Mouse (Mus musculus) stomach, embryonic 14.5 days (tissue): ENCODE measurements at regions not wholly inside any gene's neighbourhood (a gene's known extent, or its start where the extent isn't known, plus 50 kb on each side); places are given as distances from the start of the nearest gene placed in this dataset.
"Not testable (repeated sequence)": the region's sequence is repeated elsewhere in the genome, so short reads cannot be mapped to it uniquely, and the experiment has no call there.

Experiments
- ATAC-seq: fragments of 200-750 bp; cut with Nextera tagmentation; 2 replicates; pipeline ENCODE4 v1.8.0; 2017; ENCODE audit warnings: low read depth, moderate TSS enrichment; ENCODE audit not compliant: insufficient number of reproducible peaks, insufficient read depth, low FRiP score
- H3K27ac ChIP-seq: fragments of 300-500 bp; sonication (generic); 2 replicates; pipeline ENCODE4 v1.5.1; 2014; ENCODE audit warnings: mild to moderate bottlenecking, low read length, moderate library complexity, mixed read lengths
- H3K27me3 ChIP-seq: fragments of 300-500 bp; sonication (generic); 2 replicates; pipeline ENCODE4 v1.6.1; 2014; ENCODE audit warnings: low read length, control low read depth, mixed read lengths; ENCODE audit not compliant: control insufficient read depth, insufficient read depth
- H3K36me3 ChIP-seq: fragments of 300-500 bp; sonication (generic); 2 replicates; pipeline ENCODE4 v1.6.1; 2014; ENCODE audit warnings: mild to moderate bottlenecking, control low read depth, low read length, moderate library complexity, mixed read lengths; ENCODE audit not compliant: control insufficient read depth, insufficient read depth
- H3K4me1 ChIP-seq: fragments of 300-500 bp; sonication (generic); 2 replicates; pipeline ENCODE4 v1.6.1; 2014; ENCODE audit warnings: low read length, control low read depth, mixed read lengths; ENCODE audit not compliant: control insufficient read depth, insufficient read depth
- H3K4me2 ChIP-seq: fragments of 300-500 bp; sonication (generic); replicated peaks from 2 replicates; pipeline ENCODE4 v1.6.1; 2014; ENCODE audit warnings: low read depth, low read length, control low read depth
- H3K4me3 ChIP-seq: fragments of 300-500 bp; sonication (generic); 2 replicates; pipeline ENCODE4 v1.5.1; 2014; ENCODE audit warnings: low read depth, low read length, control low read depth
- H3K9ac ChIP-seq: fragments of 300-500 bp; sonication (generic); replicated peaks from 2 replicates; pipeline ENCODE4 v1.6.1; 2014; ENCODE audit warnings: low read depth, mild to moderate bottlenecking, control low read depth, low read length, moderate library complexity, mixed read lengths
- H3K9me3 ChIP-seq: fragments of 300-500 bp; sonication (generic); 2 replicates; pipeline ENCODE4 v1.6.1; 2016; ENCODE audit warnings: low read depth, low read length, control low read depth; ENCODE audit not compliant: control insufficient read depth
- WGBS: fragments of 180-500 bp; shearing (Covaris S2); extraction: QIAGEN DNeasy Blood & Tissue Kit; methylation state at CpG from one replicate; pipeline ENCODE4 v1.1.7; 2014; 5-methylcytosine and 5-hydroxymethylcytosine counted together

GRCm38 (mm10) chr4:55243091-55244058 lies 106.5 kb upstream of the Rad23b start:
- no peak for ATAC-seq
- Histone ChIP-seq H3K9me3 (no peaks in the 10 kb centered on the region), H3K4me2 (no peak overlapping the region), H3K4me1 (no peaks in the 10 kb centered on the region), H3K27me3 (no peaks in the 10 kb centered on the region), H3K27ac (no peak overlapping the region), H3K36me3 (no peaks in the 10 kb centered on the region), H3K9ac (no peak overlapping the region), H3K4me3 (no peak overlapping the region)
- 64% methylated on average over 14 of the region's 14 CpGs for WGBS

GRCm38 (mm10) chr4:55245789-55246188 lies 104.1 kb upstream of the Rad23b start:
- H3K27me3 ChIP-seq = no peaks in the 10 kb centered on the region
- H3K4me3 ChIP-seq = no peak overlapping the region
- no peaks in the 10 kb centered on the region for H3K9me3 ChIP-seq
- no peak overlapping the region for H3K4me2 ChIP-seq
- H3K4me1 ChIP-seq = no peaks in the 10 kb centered on the region
- no peak for ATAC-seq
- WGBS = 81% methylated on average over 10 of the region's 10 CpGs
- no peaks in the 10 kb centered on the region for H3K36me3 ChIP-seq
- no peak overlapping the region for H3K27ac ChIP-seq
- H3K9ac ChIP-seq = no peak overlapping the region

DNA sequence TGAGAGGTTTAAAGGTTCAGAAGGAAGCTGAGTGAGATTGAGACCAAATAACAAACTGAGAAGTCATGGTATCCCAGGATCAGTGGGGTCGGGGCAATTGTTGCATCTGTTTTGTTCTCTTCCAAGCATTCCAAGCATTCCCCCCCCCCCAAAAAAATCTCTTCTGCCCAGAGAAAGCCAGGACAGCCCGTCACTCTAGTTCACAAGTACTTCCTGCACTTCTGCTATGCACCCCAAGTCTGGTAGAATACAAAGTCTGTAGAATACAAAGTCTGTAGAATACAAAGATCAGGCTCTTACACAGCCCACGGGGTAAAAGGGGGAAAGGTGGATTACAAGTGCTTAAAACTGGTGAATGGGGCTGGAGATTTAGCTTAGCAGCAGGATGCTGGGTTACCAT lies 99.5 kb upstream of the Rad23b start:
- H3K4me2 ChIP-seq = no peak overlapping the region
- no peak for ATAC-seq
- no peak overlapping the region for H3K4me3 ChIP-seq

DNA sequence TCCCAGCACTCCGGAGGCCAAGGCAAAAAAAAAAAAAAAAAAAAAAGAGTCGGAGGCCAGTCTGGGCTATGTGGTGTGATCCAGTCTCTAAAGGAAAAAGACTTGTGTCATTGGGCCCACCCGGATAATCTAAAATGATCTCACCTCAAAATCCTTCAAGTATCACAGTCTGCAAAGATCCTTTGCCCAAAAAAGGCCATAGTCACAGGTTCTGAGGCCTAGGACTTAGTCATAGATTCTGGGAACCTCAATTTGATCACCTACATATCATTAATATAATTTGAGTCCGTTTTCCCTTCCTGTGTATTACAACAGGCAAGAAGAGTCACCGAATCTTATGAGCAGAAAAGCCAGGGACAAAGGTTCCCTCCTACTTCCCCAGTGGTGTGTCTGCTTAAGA lies 98.3 kb upstream of the Rad23b start:
- H3K36me3 ChIP-seq = no peaks in the 10 kb centered on the region
- no peak for ATAC-seq
- WGBS = 80% methylated on average over 5 of the region's 5 CpGs

More for the DNA sequence above, 99.5 kb upstream of the Rad23b start:
- Histone ChIP-seq H3K36me3 (no peaks in the 10 kb centered on the region), H3K9ac (no peak overlapping the region), H3K27ac (no peak overlapping the region), H3K9me3 (no peaks in the 10 kb centered on the region), H3K4me1 (no peaks in the 10 kb centered on the region), H3K27me3 (no peaks in the 10 kb centered on the region)
- 36% methylated on average over 3 of the region's 3 CpGs for WGBS

DNA sequence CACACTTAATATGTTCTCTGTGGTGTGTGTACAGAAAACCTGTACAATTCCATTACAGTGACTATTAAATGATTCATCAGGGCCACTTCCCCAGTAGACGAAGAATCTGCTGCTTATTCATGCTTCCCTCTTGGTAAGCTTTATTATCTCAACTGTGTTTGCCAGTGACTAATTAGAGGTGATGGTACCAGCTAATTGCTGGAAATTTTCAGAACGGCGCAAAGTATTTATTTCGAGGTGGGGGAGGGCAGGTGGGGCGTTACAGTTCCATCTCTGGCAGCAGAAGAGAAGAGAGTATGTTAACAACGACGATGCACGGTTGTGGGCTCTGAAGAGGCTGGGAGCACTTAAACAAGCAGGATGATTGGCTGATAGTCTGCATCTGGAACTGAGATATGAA lies 96.1 kb upstream of the Rad23b start:
- Histone ChIP-seq H3K4me1 (no peaks in the 10 kb centered on the region), H3K9ac (no peak overlapping the region), H3K27me3 (no peaks in the 10 kb centered on the region), H3K4me3 (no peak overlapping the region), H3K9me3 (no peaks in the 10 kb centered on the region), H3K27ac (no peak overlapping the region), H3K36me3 (no peaks in the 10 kb centered on the region), H3K4me2 (no peak overlapping the region)
- ATAC-seq = no peak
- WGBS = 71% methylated on average over 8 of the region's 8 CpGs

More for the DNA sequence above, 98.3 kb upstream of the Rad23b start:
- Histone ChIP-seq H3K4me3 (no peak overlapping the region), H3K4me2 (no peak overlapping the region), H3K27me3 (no peaks in the 10 kb centered on the region), H3K4me1 (no peaks in the 10 kb centered on the region), H3K9me3 (no peaks in the 10 kb centered on the region), H3K9ac (no peak overlapping the region), H3K27ac (no peak overlapping the region)

DNA sequence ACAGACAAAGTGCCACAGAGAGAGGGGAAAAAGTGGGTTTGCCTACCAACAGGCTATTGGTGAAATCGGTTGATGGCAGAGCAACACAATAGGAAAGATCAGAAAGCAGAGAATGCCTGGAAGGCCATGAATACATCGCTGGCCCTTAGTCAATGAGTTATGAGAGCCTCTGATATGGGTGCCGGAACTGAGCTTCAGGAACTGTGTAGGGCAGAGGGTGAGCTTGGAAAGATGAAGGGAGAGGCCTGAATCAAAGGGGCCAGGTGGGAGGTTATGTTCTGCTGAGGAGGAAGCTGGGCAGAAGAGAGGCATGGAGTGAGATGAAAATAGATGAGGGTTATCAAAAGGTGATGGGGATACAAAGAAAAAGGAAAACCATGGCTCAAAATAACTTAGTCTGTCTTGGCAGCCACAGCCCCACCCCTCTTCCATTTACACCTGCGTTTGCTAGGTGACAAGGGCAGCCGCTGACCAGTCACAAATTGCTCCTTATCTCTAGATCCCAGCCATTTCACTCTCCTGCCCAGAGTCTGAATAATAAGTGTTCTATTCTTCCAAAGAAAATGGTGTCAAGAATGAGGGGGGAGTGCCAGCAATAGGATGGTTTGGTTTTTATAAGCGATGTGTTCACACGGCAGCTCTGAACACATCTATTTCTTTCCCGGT lies 77.7 kb upstream of the Rad23b start:
- H3K4me1 ChIP-seq = no peaks in the 10 kb centered on the region
- no peaks in the 10 kb centered on the region for H3K9me3 ChIP-seq
- H3K27me3 ChIP-seq = no peaks in the 10 kb centered on the region
- H3K36me3 ChIP-seq = no peaks in the 10 kb centered on the region
- no peak overlapping the region for H3K4me2 ChIP-seq
- no peak overlapping the region for H3K9ac ChIP-seq
- H3K27ac ChIP-seq = 0 out of 2 replicates have a peak overlapping the region, but pooled peaks have one; percentile 21
- peak; percentile 83 for ATAC-seq
- H3K4me3 ChIP-seq = no peak overlapping the region
- WGBS = 55% methylated on average over 8 of the region's 8 CpGs

DNA sequence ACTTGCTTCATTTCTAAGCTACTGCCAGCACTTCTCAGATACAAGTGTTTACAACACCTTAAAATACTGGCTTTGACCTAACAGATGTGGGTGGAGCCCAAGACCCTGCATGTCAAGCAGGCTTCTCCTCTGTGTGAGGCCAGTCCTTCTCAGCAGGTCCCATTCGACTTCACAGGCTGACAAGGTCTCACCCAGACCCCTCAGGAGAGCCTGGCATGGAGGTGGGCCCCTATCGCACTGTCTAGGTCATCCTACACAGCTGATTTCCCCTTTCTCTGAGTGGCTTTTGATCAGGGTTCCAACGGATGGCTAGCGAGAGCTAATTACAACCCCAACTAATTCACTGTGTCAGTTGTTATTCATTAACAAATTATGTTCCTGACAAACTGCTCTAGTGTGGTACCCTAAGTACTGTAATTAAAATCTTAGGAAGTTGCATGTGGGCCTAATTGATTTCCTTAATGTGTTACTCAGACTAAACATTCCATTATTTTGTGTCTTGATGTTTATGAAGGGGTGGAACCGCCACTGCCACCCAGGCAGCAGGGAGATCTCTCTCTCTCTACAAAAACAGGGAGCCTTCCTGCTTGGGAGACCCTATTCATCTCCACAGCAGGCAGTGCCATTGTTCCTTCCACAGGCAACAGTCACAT lies 73.4 kb upstream of the Rad23b start:
- 23% methylated on average over 5 of the region's 5 CpGs for WGBS
- Histone ChIP-seq H3K4me1 (no peaks in the 10 kb centered on the region), H3K4me3 (no peak overlapping the region), H3K9ac (no peak overlapping the region), H3K36me3 (no peaks in the 10 kb centered on the region), H3K27me3 (no peaks in the 10 kb centered on the region), H3K9me3 (no peaks in the 10 kb centered on the region), H3K27ac (no peak overlapping the region), H3K4me2 (no peak overlapping the region)
- no peak for ATAC-seq

- ATAC-seq, H3K4me2 ChIP-seq, H3K27ac ChIP-seq, H3K36me3 ChIP-seq, H3K9me3 ChIP-seq, H3K9ac ChIP-seq, H3K4me1 ChIP-seq, H3K27me3 ChIP-seq, H3K4me3 ChIP-seq: not testable (repeated sequence)
- WGBS = 88% methylated on average over 8 of the region's 8 CpGs
Observed at GRCm38 (mm10) chr4:55279351-55279750, 70.5 kb upstream of the Rad23b start.
